Mouse (Mus musculus): ENCODE data around the gene Btnl1. TPM values are rescaled to one million over a fixed set of nuclear protein-coding genes. Genes with fewer than 3 reads are reported as not detected.

Gene Btnl1
- total and polyA plus RNA-seq, 3 experiments = not detected

- H3K27me3 ChIP-seq (replicated peaks) = no peaks in the 10 kb centered on the region
- in situ Hi-C loops (cut with MboI; ENCODE audit: low pct_ligation_motif_present, low pct_unique_long_range_greater_than_20kb, low sequenced_read_pairs) = no loop called here
- H3K4me2 ChIP-seq (ENCODE audit: insufficient read depth, low read depth, poor library complexity, severe bottlenecking) = no peak overlapping the region
- dilution Hi-C loops (cut with MboI; ENCODE audit: extremely low pct_ligation_motif_present, extremely low pct_unique_long_range_greater_than_20kb, low sequenced_read_pairs) = no loop called here
- H3K79me2 ChIP-seq (replicated peaks; ENCODE audit: control insufficient read depth, extremely low read depth, insufficient read depth, poor library complexity, severe bottlenecking) = no peaks in the 10 kb centered on the region
- peaks cover 10 to 32% of the 10 kb centered on the region in 2 experiments for H3K4me1 ChIP-seq (ENCODE audit: control insufficient read depth in 1 of 2, insufficient read depth in 2 of 2)
- H3K9ac ChIP-seq (ENCODE audit: insufficient read depth, low read depth) = no peak overlapping the region
- peaks cover 2% of the 10 kb centered on the region for H3K9me3 ChIP-seq (replicated peaks; ENCODE audit: low read length)
- no peak overlapping the region for H3K4me3 ChIP-seq (replicated peaks in 1 of 3; ENCODE audit: low read depth in 2 of 3, low read length in 2 of 3, poor library complexity in 1 of 3)
- peak; percentile 51 for DNase-seq (ENCODE audit: extremely low read depth)
- TF ChIP-seq CTCF (conservative IDR thresholded peaks at IDR 0.05 in 1 of 2, IDR thresholded peaks at IDR 0.05 in 1 of 2; ENCODE audit: low read depth in 2 of 2, low read length in 2 of 2) = peak; percentile 22 to 75; a peak in 3 of 4 replicates
- peak; percentile 80 for TF ChIP-seq SMC3 (IDR thresholded peaks at IDR 0.05; ENCODE audit: low read depth, low read length)
- no peak for TF ChIP-seq ZNF384 (IDR thresholded peaks at IDR 0.05; ENCODE audit: low read depth, low read length)
- TF ChIP-seq RAD21 (IDR thresholded peaks at IDR 0.05; ENCODE audit: low read depth, low read length) = peak; percentile 61
- no peaks in the 10 kb centered on the region for H3K36me3 ChIP-seq (replicated peaks in 1 of 2; ENCODE audit: control insufficient read depth in 1 of 2, insufficient read depth in 1 of 2, low read length in 1 of 2)
- no peak overlapping the region for H3K27ac ChIP-seq (ENCODE audit: insufficient read depth, low read depth)
Observed at GRCm38 (mm10) chr17:34388513-34388912, 11.6 kb downstream of the Btnl1 start.

- no peaks in the 10 kb centered on the region for H3K36me3 ChIP-seq (replicated peaks in 1 of 2; ENCODE audit: control insufficient read depth in 1 of 2, insufficient read depth in 1 of 2, low read length in 1 of 2)
- TF ChIP-seq CTCF (conservative IDR thresholded peaks at IDR 0.05 in 1 of 2, IDR thresholded peaks at IDR 0.05 in 1 of 2; ENCODE audit: low read depth in 2 of 2, low read length in 2 of 2) = no peak
- no peak for TF ChIP-seq POLR2AphosphoS2 (IDR thresholded peaks at IDR 0.05; ENCODE audit: low read depth, low read length)
- no peak for TF ChIP-seq MEF2A (IDR thresholded peaks at IDR 0.05; ENCODE audit: borderline replicate concordance, low read depth, low read length)
- TF ChIP-seq SIN3A (IDR thresholded peaks at IDR 0.05; ENCODE audit: low read length) = no peak
- no peak for TF ChIP-seq PAX5 (IDR thresholded peaks at IDR 0.05; ENCODE audit: low read length)
- H3K27me3 ChIP-seq (replicated peaks) = no peaks in the 10 kb centered on the region
- H3K79me2 ChIP-seq (replicated peaks; ENCODE audit: control insufficient read depth, extremely low read depth, insufficient read depth, poor library complexity, severe bottlenecking) = no peaks in the 10 kb centered on the region
- no peak overlapping the region for H3K4me3 ChIP-seq (replicated peaks in 1 of 3; ENCODE audit: low read depth in 2 of 3, low read length in 2 of 3, poor library complexity in 1 of 3)
- in situ Hi-C loops (cut with MboI; ENCODE audit: low pct_ligation_motif_present, low pct_unique_long_range_greater_than_20kb, low sequenced_read_pairs) (no loop called here), dilution Hi-C loops (cut with MboI; ENCODE audit: extremely low pct_ligation_motif_present, extremely low pct_unique_long_range_greater_than_20kb, low sequenced_read_pairs) (no loop called here)
- H3K9me3 ChIP-seq (replicated peaks; ENCODE audit: low read length) = no peaks in the 10 kb centered on the region
- peaks cover 5 to 22% of the 10 kb centered on the region in 2 experiments for H3K4me1 ChIP-seq (ENCODE audit: control insufficient read depth in 1 of 2, insufficient read depth in 2 of 2)
- peak overlapping the region; percentile 5; the same call in 1 of the 2 replicates for H3K9ac ChIP-seq (ENCODE audit: insufficient read depth, low read depth)
- DNase-seq (ENCODE audit: extremely low read depth) = no peak
- peak overlapping the region; percentile 51 for H3K4me2 ChIP-seq (ENCODE audit: insufficient read depth, low read depth, poor library complexity, severe bottlenecking)
- no peak overlapping the region for H3K27ac ChIP-seq (ENCODE audit: insufficient read depth, low read depth)
Observed at GRCm38 (mm10) chr17:34391507-34391906, 14.6 kb downstream of the Btnl1 start.

- Histone ChIP-seq H3K9me3 (replicated peaks; ENCODE audit: low read length) (no peaks in the 10 kb centered on the region), H3K9ac (ENCODE audit: insufficient read depth, low read depth) (peak overlapping the region; percentile 35; the same call in 1 of the 2 replicates), H3K4me3 (replicated peaks in 1 of 3; ENCODE audit: low read depth in 2 of 3, low read length in 2 of 3, poor library complexity in 1 of 3) (peak overlapping the region in 2 of 3 experiments; percentile 31 to 58), H3K4me1 (ENCODE audit: control insufficient read depth in 1 of 2, insufficient read depth in 2 of 2) (peaks cover 4 to 18% of the 10 kb centered on the region in 2 experiments), H3K79me2 (replicated peaks; ENCODE audit: control insufficient read depth, extremely low read depth, insufficient read depth, poor library complexity, severe bottlenecking) (no peaks in the 10 kb centered on the region), H3K4me2 (ENCODE audit: insufficient read depth, low read depth, poor library complexity, severe bottlenecking) (peak overlapping the region; percentile 63), H3K27me3 (replicated peaks) (no peaks in the 10 kb centered on the region), H3K27ac (ENCODE audit: insufficient read depth, low read depth) (no peak overlapping the region), H3K36me3 (replicated peaks in 1 of 2; ENCODE audit: control insufficient read depth in 1 of 2, insufficient read depth in 1 of 2, low read length in 1 of 2) (no peaks in the 10 kb centered on the region)
- dilution Hi-C loops (cut with MboI; ENCODE audit: extremely low pct_ligation_motif_present, extremely low pct_unique_long_range_greater_than_20kb, low sequenced_read_pairs) = no loop called here
- in situ Hi-C loops (cut with MboI; ENCODE audit: low pct_ligation_motif_present, low pct_unique_long_range_greater_than_20kb, low sequenced_read_pairs) = no loop called here
- DNase-seq (ENCODE audit: extremely low read depth) = no peak
- TF ChIP-seq HCFC1 (IDR thresholded peaks at IDR 0.05; ENCODE audit: low read depth, low read length) (peak; percentile 30; the same call in 1 of the 2 replicates), USF1 (IDR thresholded peaks at IDR 0.05; ENCODE audit: low read depth, low read length) (no peak), NELFE (IDR thresholded peaks at IDR 0.05; ENCODE audit: low read depth, low read length) (no peak; the same call in 1 of the 2 replicates), EP300 (IDR thresholded peaks at IDR 0.05; ENCODE audit: low read length) (no peak), RAD21 (IDR thresholded peaks at IDR 0.05; ENCODE audit: low read depth, low read length) (no peak), NRF1 (IDR thresholded peaks at IDR 0.05; ENCODE audit: low read depth, low read length) (no peak), PAX5 (IDR thresholded peaks at IDR 0.05; ENCODE audit: low read length) (no peak), SIN3A (IDR thresholded peaks at IDR 0.05; ENCODE audit: low read length) (no peak), MYC (IDR thresholded peaks at IDR 0.05; ENCODE audit: low read depth, low read length) (no peak), CHD1 (IDR thresholded peaks at IDR 0.05; ENCODE audit: low read depth, low read length) (no peak), USF2 (conservative IDR thresholded peaks at IDR 0.05; ENCODE audit: low read depth, low read length) (no peak), ZKSCAN1 (IDR thresholded peaks at IDR 0.05; ENCODE audit: borderline replicate concordance, low read depth, low read length) (no peak), MAZ (IDR thresholded peaks at IDR 0.05; ENCODE audit: low read depth, low read length) (0 out of 2 replicates have a peak, but pooled peaks have one; percentile 27), ZC3H11A (IDR thresholded peaks at IDR 0.05; ENCODE audit: low read depth, low read length) (no peak), UBTF (IDR thresholded peaks at IDR 0.05; ENCODE audit: low read depth, low read length) (no peak), RCOR1 (conservative IDR thresholded peaks at IDR 0.05; ENCODE audit: low read depth, low read length) (no peak), IRF4 (IDR thresholded peaks at IDR 0.05; ENCODE audit: low read depth, low read length) (no peak), MAX (IDR thresholded peaks at IDR 0.05; ENCODE audit: low read length) (peak; percentile 29; the same call in 1 of the 2 replicates), POLR2A (IDR thresholded peaks at IDR 0.05; ENCODE audit: low read depth, low read length) (peak; percentile 27; the same call in 1 of the 2 replicates), E2F4 (IDR thresholded peaks at IDR 0.05; ENCODE audit: insufficient replicate concordance, low read depth, low read length) (peak; percentile 52; the same call in 1 of the 2 replicates), MXI1 (IDR thresholded peaks at IDR 0.05; ENCODE audit: low read depth, low read length) (0 out of 2 replicates have a peak, but pooled peaks have one; percentile 30)
Observed at GRCm38 (mm10) chr17:34392321-34392720, 15.4 kb downstream of the Btnl1 start.
